Comparison of ENCODE assay signal across 9 mouse cellular contexts in genomic region chr13:44167186-44167585, GRCm38 (mm10).
DNase-seq lines count a peak whose midpoint lies in the region.
"Had no signal": no experiment of that assay in that cellular context is flagged by ENCODE, and none has a peak within 500 bp of the region (broad histone marks: within the 10 kb centered on the region; RNA-seq: fewer than 3 reads in every experiment).

No protein-coding gene starts in this region.

- WGBS in heart, embryonic 10.5 days, result 45% methylated on average over 9 of the region's 9 CpGs

- H3K4me3 ChIP-seq in heart, embryonic 10.5 days, result no peak overlapping the region
- H3K4me3 ChIP-seq: neural tube, embryonic 15.5 days had no signal

- no peaks in the 10 kb centered on the region for H3K36me3 ChIP-seq in heart, embryonic 10.5 days
- H3K36me3 ChIP-seq: neural tube, embryonic 15.5 days had no signal

- H3K27ac ChIP-seq in heart, embryonic 10.5 days, result no peak overlapping the region
- H3K27ac ChIP-seq: neural tube, embryonic 15.5 days had no signal

- H3K27me3 ChIP-seq in heart, embryonic 10.5 days (ENCODE audit: insufficient read depth, poor library complexity, severe bottlenecking), result no peaks in the 10 kb centered on the region
- H3K27me3 ChIP-seq: neural tube, embryonic 15.5 days had no signal

- no peaks in the 10 kb centered on the region for H3K9me3 ChIP-seq in heart, embryonic 10.5 days
- H3K9me3 ChIP-seq: neural tube, embryonic 15.5 days had no signal

- H3K4me1 ChIP-seq in heart, embryonic 10.5 days, result peaks cover 6% of the 10 kb centered on the region; the same call in 1 of the 2 replicates
- H3K4me1 ChIP-seq: neural tube, embryonic 15.5 days had no signal

- intact Hi-C loops in heart, postnatal 10 days (cut with DNase I), result no loop called here

- peak; percentile 31 to 44 for DNase-seq in heart, adult 18-20 months
- DNase-seq in heart, embryonic 10.5 days (ENCODE audit: low spot score), result no peak
- peak; percentile 45 for DNase-seq in right cerebral cortex, postnatal 10 days (ENCODE audit: low spot score in 2 of 2)
- no peak for DNase-seq in right cerebral cortex, postnatal 14 days
- peak; percentile 47 to 52 for DNase-seq in heart, postnatal 10 days
- peak; percentile 29 for DNase-seq in retina, postnatal 7 days (ENCODE audit: low read depth, low spot score)
- DNase-seq in B cell, adult 2 months, result no peak
- no peak for DNase-seq in adrenal gland, adult 18-20 months (ENCODE audit: low spot score in 2 of 2)

Comparison
In these comparisons a context has a peak if more than half of its experiments do, and no peak if none do; other contexts are left out.
1. DNase-seq: peak in heart, adult 18-20 months (2 of 2), right cerebral cortex, postnatal 10 days (2 of 2), heart, postnatal 10 days (2 of 2) and retina, postnatal 7 days (single experiment); none in heart, embryonic 10.5 days (single experiment), right cerebral cortex, postnatal 14 days (single experiment), B cell, adult 2 months (0 of 2) and adrenal gland, adult 18-20 months (0 of 2).